Mouse (Mus musculus) stomach, embryonic 16.5 days (tissue): Measurements from ENCODE around the gene Slc6a4. TPM values are rescaled to one million over a fixed set of nuclear protein-coding genes. Genes with fewer than 3 reads are reported as not detected.
A peak's percentile ranks its signal among the peaks of the same experiment; 100 is the strongest.

Experiments
- ATAC-seq: fragments of 200-750 bp; cut with Nextera tagmentation; 2 replicates; pipeline ENCODE4 v1.8.0; 2017; ENCODE audit warnings: moderate number of reproducible peaks, moderate TSS enrichment; ENCODE audit not compliant: insufficient read depth, low FRiP score
- H3K27ac ChIP-seq: fragments of 300-500 bp; sonication (generic); 2 replicates; pipeline ENCODE4 v1.5.1; 2014; ENCODE audit warnings: low read length
- H3K27me3 ChIP-seq: fragments of 300-500 bp; sonication (generic); 2 replicates; pipeline ENCODE4 v1.6.1; 2014; ENCODE audit warnings: low read length, control low read depth, mixed read lengths; ENCODE audit not compliant: control insufficient read depth, insufficient read depth
- H3K36me3 ChIP-seq: fragments of 300-500 bp; sonication (generic); 2 replicates; pipeline ENCODE4 v1.6.1; 2014; ENCODE audit warnings: low read length; ENCODE audit not compliant: control insufficient read depth, insufficient read depth
- H3K4me1 ChIP-seq: fragments of 300-500 bp; sonication (generic); 2 replicates; pipeline ENCODE4 v1.6.1; 2014; ENCODE audit warnings: low read length, control low read depth, mixed read lengths; ENCODE audit not compliant: control insufficient read depth, insufficient read depth
- H3K4me2 ChIP-seq: fragments of 300-500 bp; sonication (generic); 2 replicates; pipeline ENCODE4 v1.6.1; 2014; ENCODE audit warnings: low read depth, low read length, mixed read lengths
- H3K4me3 ChIP-seq: fragments of 300-500 bp; sonication (generic); replicated peaks from 2 replicates; pipeline ENCODE4 v1.5.1; 2014; ENCODE audit warnings: mild to moderate bottlenecking, low read length
- H3K9ac ChIP-seq: fragments of 300-500 bp; sonication (generic); 2 replicates; pipeline ENCODE4 v1.6.1; 2014; ENCODE audit warnings: low read length
- H3K9me3 ChIP-seq: fragments of 300-500 bp; sonication (generic); replicated peaks from 2 replicates; pipeline ENCODE4 v1.6.1; 2016; ENCODE audit warnings: low read length, control low read depth; ENCODE audit not compliant: control insufficient read depth
- WGBS: fragments of 180-500 bp; shearing (Covaris S2); extraction: QIAGEN DNeasy Blood & Tissue Kit; methylation state at CpG from one replicate; pipeline ENCODE4 v1.1.7; 2014; 5-methylcytosine and 5-hydroxymethylcytosine counted together
- polyA plus RNA-seq: library from polyadenylated mRNA; unstranded; fragments of >200 nt; fragmentation: Nextera tagmentation; extraction: Ambion mirVana; gene quantifications from 2 replicates; pipeline ENCODE4 v1.2.1, GENCODE M21; 2015

The Slc6a4 gene
- 2.3 and 3.0 TPM in 2 replicates for polyA plus RNA-seq

GRCm38 (mm10) chr11:76997916-76998704, at the start of gene Slc6a4:
TSS of gene Slc6a4 (plus strand) at chr11:76998603.
- Histone ChIP-seq H3K27ac (no peak within 1 kb of the TSS), H3K9me3 (no peaks in the 10 kb centered on the region), H3K36me3 (no peaks in the 10 kb centered on the region), H3K27me3 (peaks cover 33% of the 10 kb centered on the region), H3K4me1 (peaks cover 18% of the 10 kb centered on the region), H3K9ac (peak within 1 kb of the TSS; percentile 63), H3K4me3 (peak within 1 kb of the TSS; percentile 56), H3K4me2 (peak within 1 kb of the TSS; percentile 94)
- ATAC-seq = no peak
- WGBS = under 1% methylated on average over 52 of the region's 52 CpGs

- Histone ChIP-seq H3K4me2 (no peak overlapping the region), H3K9ac (no peak overlapping the region), H3K4me1 (no peaks in the 10 kb centered on the region), H3K9me3 (no peaks in the 10 kb centered on the region), H3K27ac (no peak overlapping the region), H3K36me3 (peaks cover 26% of the 10 kb centered on the region), H3K27me3 (no peaks in the 10 kb centered on the region), H3K4me3 (no peak overlapping the region)
- WGBS = 88% methylated on average over 2 of the region's 2 CpGs
- ATAC-seq = no peak
These were observed 44.9 kb upstream of the Slc6a4 start for GRCm38 (mm10) chr11:76953536-76953935.

GRCm38 (mm10) chr11:76965703-76966102, 32.7 kb upstream of the Slc6a4 start:
- Histone ChIP-seq H3K9me3 (no peaks in the 10 kb centered on the region), H3K4me1 (no peaks in the 10 kb centered on the region), H3K4me3 (no peak overlapping the region), H3K27ac (no peak overlapping the region), H3K36me3 (peaks cover 18% of the 10 kb centered on the region), H3K27me3 (no peaks in the 10 kb centered on the region), H3K4me2 (no peak overlapping the region), H3K9ac (no peak overlapping the region)
- WGBS = 92% methylated on average over 3 of the region's 3 CpGs
- ATAC-seq = no peak

GRCm38 (mm10) chr11:76970328-76970727, 28.1 kb upstream of the Slc6a4 start:
- Histone ChIP-seq H3K27ac (no peak overlapping the region), H3K4me1 (no peaks in the 10 kb centered on the region), H3K36me3 (peaks cover 32% of the 10 kb centered on the region), H3K9me3 (no peaks in the 10 kb centered on the region), H3K4me2 (no peak overlapping the region), H3K27me3 (no peaks in the 10 kb centered on the region), H3K4me3 (no peak overlapping the region), H3K9ac (no peak overlapping the region)
- WGBS = 89% methylated on average over 2 of the region's 2 CpGs
- no peak for ATAC-seq

- no peaks in the 10 kb centered on the region for H3K9me3 ChIP-seq
- 66% methylated on average over 7 of the region's 7 CpGs for WGBS
- peaks cover 23% of the 10 kb centered on the region for H3K36me3 ChIP-seq
- no peak overlapping the region for H3K27ac ChIP-seq
- no peaks in the 10 kb centered on the region for H3K27me3 ChIP-seq
- no peak overlapping the region for H3K4me2 ChIP-seq
- H3K9ac ChIP-seq = no peak overlapping the region
- ATAC-seq = no peak
- H3K4me1 ChIP-seq = no peaks in the 10 kb centered on the region
- no peak overlapping the region for H3K4me3 ChIP-seq
These were observed 23.6 kb upstream of the Slc6a4 start for GRCm38 (mm10) chr11:76974680-76975319.

GRCm38 (mm10) chr11:76981570-76982141, 16.7 kb upstream of the Slc6a4 start:
- Histone ChIP-seq H3K9ac (no peak overlapping the region), H3K4me2 (no peak overlapping the region), H3K9me3 (no peaks in the 10 kb centered on the region), H3K27ac (peak overlapping the region; percentile 19; the same call in 1 of the 2 replicates), H3K36me3 (peaks cover 7% of the 10 kb centered on the region; the same call in 1 of the 2 replicates), H3K4me3 (no peak overlapping the region), H3K27me3 (no peaks in the 10 kb centered on the region), H3K4me1 (no peaks in the 10 kb centered on the region)
- no peak for ATAC-seq
- WGBS = 64% methylated on average over 5 of the region's 5 CpGs

- Histone ChIP-seq H3K4me1 (no peaks in the 10 kb centered on the region), H3K36me3 (peaks cover 12% of the 10 kb centered on the region; the same call in 1 of the 2 replicates), H3K4me2 (no peak overlapping the region), H3K9ac (no peak overlapping the region), H3K9me3 (no peaks in the 10 kb centered on the region), H3K27ac (no peak overlapping the region), H3K27me3 (no peaks in the 10 kb centered on the region), H3K4me3 (no peak overlapping the region)
- no peak; the same call in 1 of the 2 replicates for ATAC-seq
- 45% methylated on average over 4 of the region's 4 CpGs for WGBS
These were observed 16.0 kb upstream of the Slc6a4 start for GRCm38 (mm10) chr11:76982415-76982814.

- no peak for ATAC-seq
- Histone ChIP-seq H3K9me3 (no peaks in the 10 kb centered on the region), H3K27me3 (no peaks in the 10 kb centered on the region), H3K4me3 (no peak overlapping the region), H3K36me3 (peaks cover 12% of the 10 kb centered on the region; the same call in 1 of the 2 replicates), H3K9ac (no peak overlapping the region), H3K27ac (no peak overlapping the region), H3K4me2 (no peak overlapping the region), H3K4me1 (no peaks in the 10 kb centered on the region)
- 64% methylated on average over 5 of the region's 5 CpGs for WGBS
These were observed 14.8 kb upstream of the Slc6a4 start for GRCm38 (mm10) chr11:76983641-76984040.

- no peaks in the 10 kb centered on the region for H3K9me3 ChIP-seq
- no peak overlapping the region for H3K4me2 ChIP-seq
- H3K4me1 ChIP-seq = no peaks in the 10 kb centered on the region
- H3K36me3 ChIP-seq = peaks cover 12% of the 10 kb centered on the region; the same call in 1 of the 2 replicates
- H3K9ac ChIP-seq = no peak overlapping the region
- H3K27ac ChIP-seq = no peak overlapping the region
- no peak for ATAC-seq
- H3K4me3 ChIP-seq = no peak overlapping the region
- H3K27me3 ChIP-seq = no peaks in the 10 kb centered on the region
These were observed 14.2 kb upstream of the Slc6a4 start for GRCm38 (mm10) chr11:76984173-76984572.
